Mouse (Mus musculus) left cerebral cortex, adult 2 months (tissue): ENCODE results near the gene Gaa. TPM values are rescaled to one million over a fixed set of nuclear protein-coding genes. Genes with fewer than 3 reads are reported as not detected.

ENCODE experiments used
- DNase-seq, 2 experiments: peaks; one replicate each; pipeline ENCODE4 v3.0.0; 2021 to 2022; ENCODE audit warnings: low spot score in 2 of 2, mixed read lengths in 1 of 2; ENCODE audit errors: extremely low spot score in 1 of 2
- H3K27ac ChIP-seq: fragments of 200-600 bp; 2 replicates; pipeline ENCODE4 v1.8.1; 2022
- H3K4me3 ChIP-seq: fragments of 200-600 bp; 2 replicates; pipeline ENCODE4 v1.8.1; 2022
- CTCF ChIP-seq: fragments of 200-600 bp; IDR thresholded peaks from 2 replicates; pipeline ENCODE4 v1.8.1; 2022; ENCODE audit warnings: antibody characterized with exemption, mild to moderate bottlenecking, moderate library complexity
- intact Hi-C: fragments of 180-260 bp; cut with DNase I; formaldehyde crosslinking; loops from one replicate; pipeline ENCODE4 v1.15.1; 2025
- long read RNA-seq, 2 experiments: library from polyadenylated mRNA; stranded (forward); transcript quantifications; one replicate each; pipeline ENCODE4 v2.0.0; 2021; ENCODE audit warnings: borderline mapping rate in 2 of 2
- total RNA-seq, 2 experiments: library from RNA; stranded (reverse); gene quantifications; 2 replicates each; pipeline ENCODE4 v1.2.3; 2021

The Gaa gene
- 100 to 1,000 TPM; 241 to 268 TPM for total RNA-seq
- long read RNA-seq, experiment 1, transcript Gaa-201 (20 exons, 3,363 nt), result minor isoform, 47 of 840 reads
- long read RNA-seq, experiment 1, transcript Gaa-203 (20 exons, 3,633 nt), result major isoform, 688 of 840 reads
- long read RNA-seq, experiment 1, partial matches to known transcripts, result 55 of 840 reads
- long read RNA-seq, experiment 1, other reads (novel, unspliced or antisense), result 50 of 840 reads
- long read RNA-seq, experiment 2, transcript Gaa-203 (20 exons, 3,633 nt), result major isoform, 492 of 642 reads
- long read RNA-seq, experiment 2, transcript Gaa-201 (20 exons, 3,363 nt), result minor isoform, 43 of 642 reads
- long read RNA-seq, experiment 2, partial matches to known transcripts, result 42 of 642 reads
- long read RNA-seq, experiment 2, other reads (novel, unspliced or antisense), result 65 of 642 reads

GRCm38 (mm10) chr11:119267768-119268556, at the start of gene Gaa:
Gene Gaa (plus strand): TSS chr11:119267887.
- DNase-seq, result peak; percentile 95 to 96
- H3K4me3 ChIP-seq, result peak within 1 kb of the TSS; percentile 85
- H3K27ac ChIP-seq, result peak within 1 kb of the TSS; percentile 97
- intact Hi-C loops, result loop anchor here (1.0 to 5.0 kb wide), 2 partner anchors 32 to 216 kb away; partner anchors contain the start of gene Eif4a3
- TF ChIP-seq CTCF, result peak; percentile 100

DNA sequence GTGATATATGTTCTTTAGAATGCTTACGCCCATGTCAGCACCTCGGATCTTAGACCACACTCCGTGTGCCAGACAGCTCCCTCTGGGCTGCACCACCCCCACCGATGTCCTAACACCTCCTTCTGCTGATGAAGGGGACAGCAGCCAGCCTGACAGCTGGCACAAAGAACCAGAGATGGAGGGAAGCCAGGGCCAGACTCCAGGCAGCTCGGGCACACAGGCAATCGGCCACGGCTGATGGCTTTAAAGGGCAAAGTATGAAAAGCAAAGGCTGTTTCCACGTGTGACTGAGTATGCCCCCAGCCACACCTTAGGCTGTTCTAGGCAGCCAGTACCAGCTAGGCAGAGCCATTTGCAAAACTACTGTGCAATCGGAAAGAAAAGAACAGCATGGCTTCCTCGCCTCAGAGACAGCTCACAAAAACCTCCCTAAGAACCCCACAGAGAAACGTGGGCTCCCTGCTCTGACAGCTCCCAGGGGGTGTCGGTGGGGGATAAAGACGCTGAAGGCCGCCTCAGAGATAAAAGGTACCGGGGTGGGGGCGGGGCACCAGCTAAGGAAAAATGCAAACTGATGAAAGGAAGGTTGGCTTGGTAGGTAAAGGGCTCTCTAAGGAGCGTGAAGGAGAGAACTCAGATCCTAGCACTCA, 47.7 kb upstream of the Gaa start:
- DNase-seq, result peak; percentile 56 to 67
- Histone ChIP-seq H3K4me3 (peak overlapping the region; percentile 3; the same call in 1 of the 2 replicates), H3K27ac (no peak overlapping the region; the same call in 1 of the 2 replicates)
- intact Hi-C loops, result no loop called here
- no peak; the same call in 1 of the 2 replicates for TF ChIP-seq CTCF

- no peak for TF ChIP-seq CTCF
- no peak overlapping the region for H3K4me3 ChIP-seq
- intact Hi-C loops, result no loop called here
- no peak overlapping the region for H3K27ac ChIP-seq
- no peak for DNase-seq
Measured at GRCm38 (mm10) chr11:119221812-119222510, 45.7 kb upstream of the Gaa start.

DNA sequence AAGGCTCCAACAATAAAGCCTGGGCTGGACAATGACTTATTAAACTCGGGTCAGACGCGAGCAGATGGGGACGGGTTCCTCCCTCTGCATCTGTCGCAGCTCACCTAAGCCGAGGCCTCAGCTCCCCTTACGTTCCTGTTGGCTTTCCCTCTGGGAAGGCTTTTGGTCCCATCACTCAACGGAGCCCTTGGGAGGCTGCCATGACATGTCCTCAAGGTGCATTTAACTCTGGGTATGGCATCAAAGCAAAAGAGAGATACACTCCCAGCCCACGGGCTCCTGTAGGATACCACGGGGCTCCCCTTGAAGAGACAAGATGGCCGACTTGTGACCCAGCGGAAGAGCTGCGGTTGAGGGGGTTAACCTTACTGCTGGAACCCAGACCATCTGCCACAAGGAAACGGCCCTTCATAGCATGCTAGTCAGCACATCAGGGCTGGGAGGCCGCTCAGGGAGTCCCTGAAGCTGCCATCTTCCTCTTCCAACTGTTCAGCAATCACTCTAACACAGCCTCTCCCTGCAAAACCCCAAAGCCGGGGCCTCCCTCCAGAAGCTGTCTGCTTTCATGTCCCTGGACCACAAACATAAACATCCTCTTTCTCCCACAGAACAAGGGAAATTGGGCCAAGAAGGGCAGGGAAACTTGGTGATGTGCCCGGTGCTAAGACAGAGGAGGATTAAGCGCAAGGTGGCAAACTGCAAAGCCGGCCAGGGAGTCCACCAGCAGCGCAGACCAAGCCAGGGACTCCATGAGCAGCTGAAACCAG, 44.4 kb upstream of the Gaa start:
- H3K4me3 ChIP-seq, result no peak overlapping the region
- no peak overlapping the region for H3K27ac ChIP-seq
- TF ChIP-seq CTCF, result no peak
- intact Hi-C loops, result no loop called here
- no peak for DNase-seq

- DNase-seq, result no peak
- no peak overlapping the region for H3K27ac ChIP-seq
- no peak for TF ChIP-seq CTCF
- intact Hi-C loops, result no loop called here
- H3K4me3 ChIP-seq, result no peak overlapping the region
Measured at GRCm38 (mm10) chr11:119224926-119225325, 42.8 kb upstream of the Gaa start.

DNA sequence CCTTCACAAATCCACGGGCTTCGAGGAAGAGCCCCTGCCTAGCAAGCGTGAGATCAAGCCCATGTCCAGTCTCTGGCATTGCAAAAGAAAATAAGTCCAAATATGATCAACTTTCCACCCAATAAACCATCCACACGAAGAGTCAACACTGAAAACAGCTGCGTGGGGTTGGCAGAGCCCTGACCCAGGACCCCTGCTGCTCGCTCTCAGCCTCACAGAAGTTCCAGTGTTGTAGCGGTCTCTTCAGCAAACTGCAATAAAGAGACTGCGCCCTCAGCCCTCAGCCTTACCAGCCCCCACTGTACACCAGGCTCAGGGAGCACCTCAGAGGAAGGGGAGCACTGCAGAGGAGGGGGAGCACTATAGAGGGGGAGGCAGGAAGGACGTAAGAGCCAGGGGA, 42.1 kb upstream of the Gaa start:
- no peak overlapping the region for H3K4me3 ChIP-seq
- no peak overlapping the region for H3K27ac ChIP-seq
- TF ChIP-seq CTCF, result no peak
- intact Hi-C loops, result no loop called here
- no peak for DNase-seq

- intact Hi-C loops, result no loop called here
- Histone ChIP-seq H3K27ac (peak overlapping the region; percentile 84; the same call in 1 of the 2 replicates), H3K4me3 (peak overlapping the region; percentile 83)
- DNase-seq, result no peak
- no peak for TF ChIP-seq CTCF
Measured at GRCm38 (mm10) chr11:119227591-119227990, 40.1 kb upstream of the Gaa start.

- H3K27ac ChIP-seq, result peak within 1 kb of the TSS; percentile 84
- TF ChIP-seq CTCF, result no peak
- intact Hi-C loops, result no loop called here
- H3K4me3 ChIP-seq, result peak within 1 kb of the TSS; percentile 83
- DNase-seq, result peak; percentile 64 to 68
Measured at GRCm38 (mm10) chr11:119228091-119228781, 39.5 kb upstream of the Gaa start, which contains the start of the genes Tbc1d16 and Ccdc40. Gene Tbc1d16 (minus strand): TSS chr11:119228499. Gene Ccdc40 (plus strand): TSS chr11:119228572.

GRCm38 (mm10) chr11:119228846-119229626, 38.7 kb upstream of the Gaa start:
- intact Hi-C loops, result no loop called here
- no peak overlapping the region for H3K27ac ChIP-seq
- H3K4me3 ChIP-seq, result peak overlapping the region; percentile 83
- peak; percentile 57 to 62 for DNase-seq
- TF ChIP-seq CTCF, result no peak
